Mouse (Mus musculus): ENCODE data around the gene Spg20. TPM values are rescaled to one million over a fixed set of nuclear protein-coding genes. Genes with fewer than 3 reads are reported as not detected.

Spg20 gene
- polyA plus RNA-seq (2014; fragmentation: Nextera tagmentation; extraction: Ambion mirVana) = 49.6 and 49.7 TPM in 2 replicates

GRCm38 (mm10) chr3:55111935-55112709, at the start of gene Spg20:
Spg20 (plus strand) TSS chr3:55112108.
- Histone ChIP-seq H3K4me1 (replicated peaks; ENCODE audit: control insufficient read depth, insufficient read depth, low read length) (no peaks in the 10 kb centered on the region), H3K9me3 (ENCODE audit: control insufficient read depth, low read length) (no peaks in the 10 kb centered on the region), H3K27me3 (ENCODE audit: control insufficient read depth, insufficient read depth, low read length) (no peaks in the 10 kb centered on the region), H3K4me3 (ENCODE audit: low read depth, low read length) (peak within 1 kb of the TSS; percentile 70), H3K36me3 (ENCODE audit: control insufficient read depth, insufficient read depth, low read length) (0 out of 2 replicates have a peak, but pooled peaks cover 3% of the 10 kb centered on the region), H3K27ac (ENCODE audit: low read depth, low read length) (peak within 1 kb of the TSS; percentile 72), H3K4me2 (replicated peaks; ENCODE audit: low read depth, low read length) (peak within 1 kb of the TSS; percentile 69), H3K9ac (ENCODE audit: low read depth, low read length) (peak within 1 kb of the TSS; percentile 93)
- WGBS = under 1% methylated on average over 58 of the region's 58 CpGs
- peak; percentile 98 for ATAC-seq (ENCODE audit: low FRiP score)
- DNase-seq (ENCODE audit: low spot score) = peak; percentile 98

GRCm38 (mm10) chr3:55062653-55063052, 49.3 kb upstream of the Spg20 start:
- Histone ChIP-seq H3K4me3 (ENCODE audit: low read depth, low read length) (no peak overlapping the region), H3K4me2 (replicated peaks; ENCODE audit: low read depth, low read length) (no peak overlapping the region), H3K27ac (ENCODE audit: low read depth, low read length) (no peak overlapping the region), H3K36me3 (ENCODE audit: control insufficient read depth, insufficient read depth, low read length) (no peaks in the 10 kb centered on the region), H3K27me3 (ENCODE audit: control insufficient read depth, insufficient read depth, low read length) (no peaks in the 10 kb centered on the region), H3K9ac (ENCODE audit: low read depth, low read length) (no peak overlapping the region), H3K9me3 (ENCODE audit: control insufficient read depth, low read length) (no peaks in the 10 kb centered on the region), H3K4me1 (replicated peaks; ENCODE audit: control insufficient read depth, insufficient read depth, low read length) (no peaks in the 10 kb centered on the region)
- WGBS = 66% methylated on average over 9 of the region's 9 CpGs
- ATAC-seq (ENCODE audit: low FRiP score) = no peak
- DNase-seq (ENCODE audit: low spot score) = no peak

- no peak overlapping the region for H3K4me3 ChIP-seq (ENCODE audit: low read depth, low read length)
These were observed 47.5 kb upstream of the Spg20 start for GRCm38 (mm10) chr3:55064396-55064795.

DNA sequence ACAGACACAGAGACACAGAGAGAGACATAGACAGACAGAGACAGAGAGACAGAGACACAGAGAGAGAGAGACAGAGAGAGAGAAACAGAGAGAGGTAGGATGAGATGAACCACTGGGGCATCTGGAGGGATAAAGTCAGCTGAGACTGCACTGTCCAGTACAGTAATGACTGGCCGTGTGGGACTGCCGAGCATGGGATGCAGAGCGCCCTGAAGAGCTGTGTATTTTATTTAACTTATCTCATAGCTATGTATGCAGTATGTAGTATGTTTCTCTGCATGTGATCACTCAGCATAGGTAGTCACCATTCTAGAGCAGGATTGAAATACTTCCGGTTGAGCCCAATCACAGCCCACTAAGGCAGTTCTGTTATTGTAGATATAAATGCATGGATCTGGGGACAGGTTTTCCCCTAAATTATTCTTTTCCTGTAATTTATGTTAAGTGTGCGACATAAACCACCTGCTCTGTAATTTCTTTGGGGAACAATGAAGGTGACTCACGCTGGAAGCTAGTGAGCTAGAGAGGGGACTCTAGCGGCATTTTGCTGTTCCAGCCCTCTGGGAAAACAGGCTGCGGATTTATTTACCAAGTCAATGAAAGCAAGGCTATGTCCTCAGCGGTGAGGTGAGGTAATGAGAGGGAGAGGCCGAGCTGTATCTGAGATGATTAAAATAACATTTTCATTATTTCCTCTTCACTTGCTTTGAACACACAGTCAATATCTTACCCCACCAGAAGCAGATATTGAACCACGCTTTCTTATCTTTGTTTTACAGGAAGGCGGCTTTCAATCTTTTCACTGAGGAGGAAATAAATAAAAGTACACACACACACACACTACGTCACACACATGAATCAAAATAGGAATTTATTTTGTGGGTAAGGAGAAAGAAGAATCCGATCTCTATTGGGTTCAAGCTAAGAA, 45.9 kb upstream of the Spg20 start:
- DNase-seq (ENCODE audit: low spot score) (peak; percentile 15), ATAC-seq (ENCODE audit: low FRiP score) (peak; percentile 46; the same call in 1 of the 2 replicates)
- 66% methylated on average over 14 of the region's 14 CpGs for WGBS
- H3K9me3 ChIP-seq (ENCODE audit: control insufficient read depth, low read length) = no peaks in the 10 kb centered on the region
- no peak overlapping the region for H3K4me3 ChIP-seq (ENCODE audit: low read depth, low read length)
- H3K27me3 ChIP-seq (ENCODE audit: control insufficient read depth, insufficient read depth, low read length) = no peaks in the 10 kb centered on the region
- no peaks in the 10 kb centered on the region for H3K36me3 ChIP-seq (ENCODE audit: control insufficient read depth, insufficient read depth, low read length)
- no peak overlapping the region for H3K9ac ChIP-seq (ENCODE audit: low read depth, low read length)
- H3K4me2 ChIP-seq (replicated peaks; ENCODE audit: low read depth, low read length) = no peak overlapping the region
- H3K27ac ChIP-seq (ENCODE audit: low read depth, low read length) = peak overlapping the region; percentile 11; the same call in 1 of the 2 replicates
- no peaks in the 10 kb centered on the region for H3K4me1 ChIP-seq (replicated peaks; ENCODE audit: control insufficient read depth, insufficient read depth, low read length)

More at GRCm38 (mm10) chr3:55064396-55064795, 47.5 kb upstream of the Spg20 start:
- H3K9ac ChIP-seq (ENCODE audit: low read depth, low read length) = no peak overlapping the region
- ATAC-seq (ENCODE audit: low FRiP score) (peak; percentile 71; the same call in 1 of the 2 replicates), DNase-seq (ENCODE audit: low spot score) (peak; percentile 90)
- H3K27ac ChIP-seq (ENCODE audit: low read depth, low read length) = no peak overlapping the region
- WGBS = 5% methylated on average over 2 of the region's 2 CpGs
- no peaks in the 10 kb centered on the region for H3K4me1 ChIP-seq (replicated peaks; ENCODE audit: control insufficient read depth, insufficient read depth, low read length)
- H3K36me3 ChIP-seq (ENCODE audit: control insufficient read depth, insufficient read depth, low read length) = no peaks in the 10 kb centered on the region
- H3K27me3 ChIP-seq (ENCODE audit: control insufficient read depth, insufficient read depth, low read length) = no peaks in the 10 kb centered on the region
- no peak overlapping the region for H3K4me2 ChIP-seq (replicated peaks; ENCODE audit: low read depth, low read length)
- H3K9me3 ChIP-seq (ENCODE audit: control insufficient read depth, low read length) = no peaks in the 10 kb centered on the region

DNA sequence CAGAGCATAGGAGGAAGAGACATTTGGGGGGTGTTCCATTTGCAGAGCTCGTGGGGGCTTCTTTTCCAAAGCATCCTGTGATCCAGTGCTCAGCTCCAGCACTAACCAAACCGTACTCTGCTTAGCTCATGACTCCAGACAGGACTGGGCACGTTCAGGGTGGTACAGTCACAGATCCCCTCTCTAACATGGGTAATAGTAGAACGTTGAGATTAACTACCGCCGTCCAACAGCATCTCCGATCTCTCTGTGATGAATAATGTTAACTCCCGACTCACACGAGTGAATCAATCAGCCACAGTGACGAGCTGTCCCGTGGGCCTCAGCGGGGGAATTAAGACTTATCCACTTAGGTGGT, 45.3 kb upstream of the Spg20 start:
- Histone ChIP-seq H3K27ac (ENCODE audit: low read depth, low read length) (peak overlapping the region; percentile 11; the same call in 1 of the 2 replicates), H3K27me3 (ENCODE audit: control insufficient read depth, insufficient read depth, low read length) (no peaks in the 10 kb centered on the region), H3K36me3 (ENCODE audit: control insufficient read depth, insufficient read depth, low read length) (no peaks in the 10 kb centered on the region), H3K9ac (ENCODE audit: low read depth, low read length) (no peak overlapping the region), H3K4me1 (replicated peaks; ENCODE audit: control insufficient read depth, insufficient read depth, low read length) (no peaks in the 10 kb centered on the region), H3K4me2 (replicated peaks; ENCODE audit: low read depth, low read length) (no peak overlapping the region), H3K9me3 (ENCODE audit: control insufficient read depth, low read length) (no peaks in the 10 kb centered on the region), H3K4me3 (ENCODE audit: low read depth, low read length) (no peak overlapping the region)
- DNase-seq (ENCODE audit: low spot score) = peak; percentile 21
- ATAC-seq (ENCODE audit: low FRiP score) = peak; percentile 47
- WGBS = 63% methylated on average over 12 of the region's 12 CpGs

GRCm38 (mm10) chr3:55067791-55068434, 44.0 kb upstream of the Spg20 start:
- DNase-seq (ENCODE audit: low spot score) (no peak), ATAC-seq (ENCODE audit: low FRiP score) (no peak)
- WGBS = 44% methylated on average over 7 of the region's 7 CpGs

GRCm38 (mm10) chr3:55074576-55075293, 37.2 kb upstream of the Spg20 start:
- no peak for DNase-seq (ENCODE audit: low spot score)
- no peaks in the 10 kb centered on the region for H3K36me3 ChIP-seq (ENCODE audit: control insufficient read depth, insufficient read depth, low read length)
- no peak overlapping the region for H3K4me2 ChIP-seq (replicated peaks; ENCODE audit: low read depth, low read length)
- no peak overlapping the region for H3K4me3 ChIP-seq (ENCODE audit: low read depth, low read length)
- no peaks in the 10 kb centered on the region for H3K27me3 ChIP-seq (ENCODE audit: control insufficient read depth, insufficient read depth, low read length)
- H3K9me3 ChIP-seq (ENCODE audit: control insufficient read depth, low read length) = no peaks in the 10 kb centered on the region
- no peaks in the 10 kb centered on the region for H3K4me1 ChIP-seq (replicated peaks; ENCODE audit: control insufficient read depth, insufficient read depth, low read length)
- H3K27ac ChIP-seq (ENCODE audit: low read depth, low read length) = no peak overlapping the region
- WGBS = 88% methylated on average over 6 of the region's 6 CpGs
- no peak overlapping the region for H3K9ac ChIP-seq (ENCODE audit: low read depth, low read length)
- ATAC-seq (ENCODE audit: low FRiP score) = no peak

More at GRCm38 (mm10) chr3:55067791-55068434, 44.0 kb upstream of the Spg20 start:
- Histone ChIP-seq H3K9me3 (ENCODE audit: control insufficient read depth, low read length) (no peaks in the 10 kb centered on the region), H3K27me3 (ENCODE audit: control insufficient read depth, insufficient read depth, low read length) (no peaks in the 10 kb centered on the region), H3K9ac (ENCODE audit: low read depth, low read length) (no peak overlapping the region), H3K4me1 (replicated peaks; ENCODE audit: control insufficient read depth, insufficient read depth, low read length) (no peaks in the 10 kb centered on the region), H3K36me3 (ENCODE audit: control insufficient read depth, insufficient read depth, low read length) (no peaks in the 10 kb centered on the region), H3K4me2 (replicated peaks; ENCODE audit: low read depth, low read length) (no peak overlapping the region), H3K27ac (ENCODE audit: low read depth, low read length) (no peak overlapping the region), H3K4me3 (ENCODE audit: low read depth, low read length) (no peak overlapping the region)

GRCm38 (mm10) chr3:55075294-55075648, 36.6 kb upstream of the Spg20 start:
- DNase-seq (ENCODE audit: low spot score) = no peak
- H3K36me3 ChIP-seq (ENCODE audit: control insufficient read depth, insufficient read depth, low read length) = no peaks in the 10 kb centered on the region
- no peak for ATAC-seq (ENCODE audit: low FRiP score)
- no peak overlapping the region for H3K4me2 ChIP-seq (replicated peaks; ENCODE audit: low read depth, low read length)
- no peak overlapping the region for H3K4me3 ChIP-seq (ENCODE audit: low read depth, low read length)
- H3K9ac ChIP-seq (ENCODE audit: low read depth, low read length) = no peak overlapping the region
- H3K4me1 ChIP-seq (replicated peaks; ENCODE audit: control insufficient read depth, insufficient read depth, low read length) = no peaks in the 10 kb centered on the region
- H3K27ac ChIP-seq (ENCODE audit: low read depth, low read length) = no peak overlapping the region
- WGBS = 73% methylated on average over 3 of the region's 3 CpGs
- no peaks in the 10 kb centered on the region for H3K9me3 ChIP-seq (ENCODE audit: control insufficient read depth, low read length)
- H3K27me3 ChIP-seq (ENCODE audit: control insufficient read depth, insufficient read depth, low read length) = no peaks in the 10 kb centered on the region

Data from hindbrain, embryonic 11.5 days (tissue).